Mouse (Mus musculus): ENCODE results near the gene Pkp1.

Pkp1 gene

GRCm38 (mm10) chr1:135909381-135909780 lies 9.6 kb downstream of the Pkp1 start:
- no peak for DNase-seq (ENCODE audit: low read depth, low spot score)

- no peak for DNase-seq (ENCODE audit: low read depth, low spot score)
Measured at GRCm38 (mm10) chr1:135906736-135907135, 12.3 kb downstream of the Pkp1 start.

- DNase-seq (ENCODE audit: low read depth, low spot score): no peak
Measured at GRCm38 (mm10) chr1:135899991-135900515, 19.0 kb downstream of the Pkp1 start.

GRCm38 (mm10) chr1:135899295-135899694 lies 19.7 kb downstream of the Pkp1 start:
- DNase-seq (ENCODE audit: low read depth, low spot score): no peak

- no peak for DNase-seq (ENCODE audit: low read depth, low spot score)
Measured at GRCm38 (mm10) chr1:135895367-135895766, 23.6 kb downstream of the Pkp1 start.

- no peak for DNase-seq (ENCODE audit: low read depth, low spot score)
Measured at GRCm38 (mm10) chr1:135893377-135893776, 25.6 kb downstream of the Pkp1 start.

GRCm38 (mm10) chr1:135892764-135893163 lies 26.2 kb downstream of the Pkp1 start:
- no peak for DNase-seq (ENCODE audit: low read depth, low spot score)

GRCm38 (mm10) chr1:135892233-135892632 lies 26.8 kb downstream of the Pkp1 start:
- no peak for DNase-seq (ENCODE audit: low read depth, low spot score)

- DNase-seq (ENCODE audit: low read depth, low spot score): no peak
Measured at GRCm38 (mm10) chr1:135891424-135892216, 27.4 kb downstream of the Pkp1 start.

GRCm38 (mm10) chr1:135889461-135890185 lies 29.4 kb downstream of the Pkp1 start:
- DNase-seq (ENCODE audit: low read depth, low spot score): no peak

- peak; percentile 25 for DNase-seq (ENCODE audit: low read depth, low spot score)
Measured at GRCm38 (mm10) chr1:135882385-135883109, 36.5 kb downstream of the Pkp1 start.

- no peak for DNase-seq (ENCODE audit: low read depth, low spot score)
Measured at GRCm38 (mm10) chr1:135877248-135877647, 41.8 kb downstream of the Pkp1 start.

- DNase-seq (ENCODE audit: low read depth, low spot score): no peak
Measured at GRCm38 (mm10) chr1:135872991-135873390, 46.0 kb downstream of the Pkp1 start.

GRCm38 (mm10) chr1:135868570-135868969 lies 50.4 kb downstream of the Pkp1 start:
- no peak for DNase-seq (ENCODE audit: low read depth, low spot score)

GRCm38 (mm10) chr1:135865518-135866194 lies 53.4 kb downstream of the Pkp1 start:
- peak; percentile 51 for DNase-seq (ENCODE audit: low read depth, low spot score)

- DNase-seq (ENCODE audit: low read depth, low spot score): no peak
Measured at GRCm38 (mm10) chr1:135864830-135865229, 54.2 kb downstream of the Pkp1 start.

- no peak for DNase-seq (ENCODE audit: low read depth, low spot score)
Measured at GRCm38 (mm10) chr1:135863786-135864335, 55.1 kb downstream of the Pkp1 start.

- DNase-seq (ENCODE audit: low read depth, low spot score): no peak
Measured at GRCm38 (mm10) chr1:135862561-135862960, 56.4 kb downstream of the Pkp1 start.

- peak; percentile 18 for DNase-seq (ENCODE audit: low read depth, low spot score)
Measured at GRCm38 (mm10) chr1:135861980-135862552, 56.9 kb downstream of the Pkp1 start.

- no peak for DNase-seq (ENCODE audit: low read depth, low spot score)
Measured at GRCm38 (mm10) chr1:135861091-135861490, 57.9 kb downstream of the Pkp1 start.

- no peak for DNase-seq (ENCODE audit: low read depth, low spot score)
Measured at GRCm38 (mm10) chr1:135858533-135858932, 60.5 kb downstream of the Pkp1 start.

Measured in skeletal muscle tissue, adult 2 months (tissue).